Mouse (Mus musculus) c-Kit-positive CD71-positive TER-119-negative erythroid progenitor cells, embryonic 14.5 days (primary cell): ENCODE measurements around the gene Lin7c.

Experiments
- DNase-seq: peaks from one replicate; pipeline ENCODE4 v3.0.0-alpha.2; 2013; ENCODE audit warnings: low read depth

Gene Lin7c

GRCm38 (mm10) chr2:109942810-109943570, 52.3 kb downstream of the Lin7c start:
- DNase-seq = no peak

- DNase-seq = no peak
Measured at GRCm38 (mm10) chr2:109944995-109945394, 54.3 kb downstream of the Lin7c start.

GRCm38 (mm10) chr2:109945532-109945931, 54.9 kb downstream of the Lin7c start:
- DNase-seq = no peak

- DNase-seq = no peak
Measured at GRCm38 (mm10) chr2:109946426-109946825, 55.8 kb downstream of the Lin7c start.

- DNase-seq = no peak
Measured at GRCm38 (mm10) chr2:109949519-109949918, 58.9 kb downstream of the Lin7c start.

- no peak for DNase-seq
Measured at GRCm38 (mm10) chr2:109950311-109950710, 59.7 kb downstream of the Lin7c start.
